Mouse (Mus musculus) testis, adult 2 months (tissue): ENCODE measurements around the gene Asic2.

Experiments
- CTCF ChIP-seq: fragments of 200-500 bp; IDR thresholded peaks from 2 replicates; pipeline ENCODE4 v1.5.1; 2012; ENCODE audit warnings: low read depth, mild to moderate bottlenecking, inconsistent platforms, low read length, moderate library complexity; ENCODE audit not compliant: control insufficient read depth, insufficient read depth, insufficient replicate concordance
- POLR2A ChIP-seq: fragments of 200-500 bp; IDR thresholded peaks from 2 replicates; pipeline ENCODE4 v1.6.1; 2012; ENCODE audit warnings: low read depth, mild to moderate bottlenecking, inconsistent platforms, low read length, moderate library complexity; ENCODE audit not compliant: control insufficient read depth

DNA sequence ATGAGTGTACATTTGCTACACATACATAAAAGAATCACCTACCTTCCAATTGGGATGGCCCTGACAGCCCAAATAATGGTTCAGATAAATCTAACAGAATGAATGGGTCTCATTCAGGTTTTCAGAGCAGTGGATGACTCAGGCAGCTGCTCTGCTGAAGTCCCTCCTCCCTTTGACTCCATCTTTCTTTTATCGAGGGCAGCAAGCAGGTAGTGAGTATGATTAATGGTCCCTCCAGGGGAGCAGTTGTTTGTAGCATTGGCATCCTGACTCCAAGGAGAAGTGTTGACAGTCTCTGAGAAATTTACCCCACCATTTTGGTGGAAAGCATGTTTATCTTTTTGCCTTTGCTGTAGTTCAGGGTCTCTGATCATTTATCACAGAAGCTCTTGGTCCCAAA, 45.5 kb upstream of the Asic2 start:
- TF ChIP-seq CTCF (no peak), POLR2A (no peak)
